Mouse (Mus musculus) liver, embryonic 15.5 days (tissue): ENCODE measurements around the gene Hist1h4n. TPM values are rescaled to one million over a fixed set of nuclear protein-coding genes. Genes with fewer than 3 reads are reported as not detected.
A peak's percentile ranks its signal among the peaks of the same experiment; 100 is the strongest.
"Not testable (repeated sequence)": the region's sequence is repeated elsewhere in the genome, so short reads cannot be mapped to it uniquely, and the experiment has no call there.

ENCODE experiments used
- ATAC-seq: fragments of 200-750 bp; cut with Nextera tagmentation; 2 replicates; pipeline ENCODE4 v1.8.0; 2017; ENCODE audit warnings: moderate number of reproducible peaks, mild to moderate bottlenecking, moderate library complexity; ENCODE audit not compliant: insufficient read depth
- H3K27ac ChIP-seq: fragments of 300-500 bp; sonication (generic); replicated peaks from 2 replicates; pipeline ENCODE4 v1.5.1; 2015; ENCODE audit warnings: mild to moderate bottlenecking, inconsistent platforms
- H3K27me3 ChIP-seq: fragments of 300-500 bp; sonication (generic); 2 replicates; pipeline ENCODE4 v1.6.1; 2015; ENCODE audit warnings: mild to moderate bottlenecking, inconsistent platforms
- H3K36me3 ChIP-seq: fragments of 300-500 bp; sonication (generic); replicated peaks from 2 replicates; pipeline ENCODE4 v1.6.1; 2015; ENCODE audit warnings: moderate library complexity, mild to moderate bottlenecking, inconsistent platforms
- H3K4me1 ChIP-seq: fragments of 300-500 bp; sonication (generic); replicated peaks from 2 replicates; pipeline ENCODE4 v1.6.1; 2015; ENCODE audit warnings: inconsistent platforms
- H3K4me2 ChIP-seq: fragments of 300-500 bp; sonication (generic); 2 replicates; pipeline ENCODE4 v1.6.1; 2015; ENCODE audit warnings: moderate library complexity, mild to moderate bottlenecking, inconsistent platforms
- H3K4me3 ChIP-seq: fragments of 300-500 bp; sonication (generic); replicated peaks from 2 replicates; pipeline ENCODE4 v1.5.1; 2015; ENCODE audit warnings: mild to moderate bottlenecking, inconsistent platforms
- H3K9ac ChIP-seq: fragments of 300-500 bp; sonication (generic); 2 replicates; pipeline ENCODE4 v1.6.1; 2015; ENCODE audit warnings: moderate library complexity, mild to moderate bottlenecking, inconsistent platforms
- H3K9me3 ChIP-seq: fragments of 300-500 bp; sonication (generic); replicated peaks from 2 replicates; pipeline ENCODE4 v1.6.1; 2016; ENCODE audit warnings: inconsistent platforms
- WGBS: fragments of 180-500 bp; shearing (Covaris S2); methylation state at CpG from one replicate; pipeline ENCODE4 v1.1.7; 2015; ENCODE audit warnings: mixed read lengths; ENCODE audit not compliant: insufficient replicate concordance; 5-methylcytosine and 5-hydroxymethylcytosine counted together
- polyA plus RNA-seq: library from polyadenylated mRNA; unstranded; fragments of >200 nt; fragmentation: Nextera tagmentation; extraction: Ambion mirVana; gene quantifications from 2 replicates; pipeline ENCODE4 v1.2.1, GENCODE M21; 2015

Gene Hist1h4n
- polyA plus RNA-seq, 1 experiment from 2014 or later = 33.7 TPM

DNA sequence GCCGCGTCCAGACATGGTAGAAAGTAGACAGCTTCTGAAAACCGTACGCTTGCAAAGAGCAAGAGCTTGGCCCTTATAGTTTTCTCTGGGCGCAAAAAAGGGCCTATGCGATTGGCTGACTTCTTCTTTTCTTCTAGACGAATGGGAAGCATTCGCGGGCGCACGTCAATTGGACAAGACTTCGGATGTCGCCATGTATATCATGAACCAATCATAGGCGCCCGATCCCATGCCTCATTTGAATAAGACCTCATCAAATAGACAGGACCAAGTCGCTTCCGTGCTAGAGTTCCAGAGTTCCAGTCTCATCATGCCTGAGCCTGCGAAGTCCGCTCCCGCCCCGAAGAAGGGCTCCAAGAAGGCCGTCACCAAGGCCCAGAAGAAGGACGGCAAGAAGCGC, 1.5 kb upstream of the Hist1h4n start, which contains the start of the genes Hist1h2ap and Hist1h2br:
TSS of gene Hist1h2ap (minus strand) at position 47 of the 400 bp plus-strand sequence.
TSS of gene Hist1h2br (plus strand) at position 283 of the 400 bp plus-strand sequence.
- H3K27ac ChIP-seq, H3K9ac ChIP-seq, H3K36me3 ChIP-seq, H3K4me2 ChIP-seq, H3K27me3 ChIP-seq, H3K4me3 ChIP-seq, H3K9me3 ChIP-seq: not testable (repeated sequence)
- peak; percentile 84 for ATAC-seq
- no CpG with 5 or more reads among the region's 24 CpGs for WGBS
- H3K4me1 ChIP-seq = peaks cover 15% of the 10 kb centered on the region

DNA sequence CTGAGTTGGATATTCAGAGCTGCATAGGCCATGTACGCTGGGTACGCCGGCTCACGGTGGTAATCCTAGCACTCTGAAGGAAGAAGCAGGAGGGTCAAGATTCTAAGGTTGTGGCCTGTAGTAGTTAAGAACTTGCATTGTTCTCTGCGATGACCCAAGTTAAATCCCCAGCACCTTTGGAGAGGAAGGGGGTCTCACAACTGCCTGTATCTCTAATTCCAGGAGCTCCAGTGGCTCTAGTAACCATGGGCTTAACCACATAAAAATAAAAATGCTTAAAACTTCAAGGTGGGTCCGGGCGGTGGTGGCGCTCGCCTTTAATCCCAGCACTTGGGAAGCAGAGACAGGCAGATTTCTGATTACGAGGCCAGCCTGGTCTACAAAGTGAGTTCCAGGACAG, 1.7 kb downstream of the Hist1h4n start:
- Histone ChIP-seq H3K9me3 (no peaks in the 10 kb centered on the region), H3K9ac (peak overlapping the region; percentile 54), H3K4me3 (peak overlapping the region; percentile 42), H3K4me2 (peak overlapping the region; percentile 58), H3K27me3 (no peaks in the 10 kb centered on the region), H3K36me3 (peaks cover 8% of the 10 kb centered on the region; the same call in 1 of the 2 replicates), H3K27ac (peak overlapping the region; percentile 84), H3K4me1 (peaks cover 15% of the 10 kb centered on the region)
- no peak for ATAC-seq
- 78% methylated on average over 10 of the region's 10 CpGs for WGBS

DNA sequence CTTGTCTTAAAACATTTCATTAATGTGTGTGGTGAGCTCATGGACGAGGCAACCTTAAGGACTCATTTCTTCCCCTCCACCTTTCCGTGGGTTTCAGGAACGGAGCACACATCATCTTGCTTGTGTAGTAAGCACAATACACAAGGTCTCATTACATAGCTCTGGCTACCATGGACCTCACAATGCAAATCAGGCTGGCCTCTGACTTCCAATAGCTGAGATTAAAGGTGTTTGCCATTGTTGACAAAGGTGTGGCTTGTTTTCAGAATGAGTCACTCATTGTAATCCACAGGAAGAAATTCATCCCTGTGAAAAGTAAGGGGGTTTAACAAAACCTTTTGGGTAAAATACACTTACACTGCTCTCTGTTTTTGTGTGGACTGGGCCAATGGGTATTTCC, 3.5 kb downstream of the Hist1h4n start:
- Histone ChIP-seq H3K4me2 (no peak overlapping the region), H3K27me3 (no peaks in the 10 kb centered on the region), H3K27ac (peak overlapping the region; percentile 84; the same call in 1 of the 2 replicates), H3K4me1 (peaks cover 15% of the 10 kb centered on the region), H3K9ac (no peak overlapping the region), H3K36me3 (peaks cover 8% of the 10 kb centered on the region; the same call in 1 of the 2 replicates), H3K4me3 (no peak overlapping the region), H3K9me3 (no peaks in the 10 kb centered on the region)
- no peak for ATAC-seq
- WGBS = 82% methylated on average over 3 of the region's 3 CpGs

DNA sequence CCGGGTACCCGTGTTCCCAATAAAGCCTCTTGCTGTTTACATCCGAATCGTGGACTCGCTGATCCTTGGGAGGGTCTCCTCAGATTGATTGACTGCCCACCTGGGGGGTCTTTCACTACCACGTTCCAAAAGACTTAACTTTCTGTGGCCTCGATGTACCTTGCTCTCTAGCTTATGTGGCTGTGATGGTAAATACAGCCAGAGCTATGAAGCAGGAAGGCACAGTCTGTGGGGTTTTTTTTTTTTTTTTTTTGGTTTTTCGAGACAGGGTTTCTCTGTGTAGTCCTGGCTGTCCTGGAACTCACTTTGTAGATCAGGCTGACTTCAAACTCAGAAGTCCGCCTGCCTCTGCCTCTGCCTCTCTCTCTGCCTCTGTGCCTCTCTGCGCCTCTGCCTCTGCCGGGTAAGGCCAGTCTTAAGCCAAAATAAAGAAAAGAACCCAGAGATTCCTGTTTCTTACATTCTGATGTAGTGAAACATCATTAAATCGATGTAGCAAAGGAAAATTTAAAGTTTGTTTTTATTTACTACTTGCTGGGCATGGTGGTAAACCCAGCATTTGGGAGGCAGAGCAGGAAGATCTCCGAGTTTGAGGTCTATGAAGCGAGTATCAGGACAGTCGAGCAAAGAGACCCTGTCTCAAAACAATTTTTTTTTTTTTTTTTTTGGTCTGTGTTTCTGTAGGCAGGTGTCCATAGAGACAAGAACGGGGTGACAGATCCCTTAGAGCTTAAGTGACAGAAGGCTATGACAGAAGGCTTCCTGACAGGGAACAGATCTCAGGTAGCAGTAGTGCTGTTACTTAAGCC, 11.7 kb downstream of the Hist1h4n start:
- H3K9me3 ChIP-seq, H3K27ac ChIP-seq, H3K4me3 ChIP-seq, H3K36me3 ChIP-seq, H3K4me2 ChIP-seq, ATAC-seq, H3K9ac ChIP-seq, H3K27me3 ChIP-seq, H3K4me1 ChIP-seq: not testable (repeated sequence)
- 72% methylated on average over 7 of the region's 16 CpGs for WGBS

GRCm38 (mm10) chr13:21812092-21812491, 19.9 kb downstream of the Hist1h4n start:
- Histone ChIP-seq H3K4me3 (peak overlapping the region; percentile 36), H3K4me2 (peak overlapping the region; percentile 50), H3K27ac (peak overlapping the region; percentile 88), H3K9ac (peak overlapping the region; percentile 27; the same call in 1 of the 2 replicates)
- 0% methylated on average over 14 of the region's 14 CpGs for WGBS
- not testable (repeated sequence) for H3K9me3 ChIP-seq, H3K27me3 ChIP-seq, H3K36me3 ChIP-seq, H3K4me1 ChIP-seq
- peak; percentile 48 for ATAC-seq

GRCm38 (mm10) chr13:21811539-21811938, 20.5 kb downstream of the Hist1h4n start, which contains the start of gene Hist1h4m:
TSS of gene Hist1h4m (plus strand) at chr13:21811746.
- Histone ChIP-seq H3K9ac (peak within 1 kb of the TSS; percentile 27; the same call in 1 of the 2 replicates), H3K27ac (peak within 1 kb of the TSS; percentile 88), H3K4me3 (peak within 1 kb of the TSS; percentile 36), H3K4me2 (peak within 1 kb of the TSS; percentile 50)
- peak; percentile 12 for ATAC-seq
- not testable (repeated sequence) for H3K27me3 ChIP-seq, H3K9me3 ChIP-seq, H3K4me1 ChIP-seq, H3K36me3 ChIP-seq
- no CpG with 5 or more reads among the region's 24 CpGs for WGBS

DNA sequence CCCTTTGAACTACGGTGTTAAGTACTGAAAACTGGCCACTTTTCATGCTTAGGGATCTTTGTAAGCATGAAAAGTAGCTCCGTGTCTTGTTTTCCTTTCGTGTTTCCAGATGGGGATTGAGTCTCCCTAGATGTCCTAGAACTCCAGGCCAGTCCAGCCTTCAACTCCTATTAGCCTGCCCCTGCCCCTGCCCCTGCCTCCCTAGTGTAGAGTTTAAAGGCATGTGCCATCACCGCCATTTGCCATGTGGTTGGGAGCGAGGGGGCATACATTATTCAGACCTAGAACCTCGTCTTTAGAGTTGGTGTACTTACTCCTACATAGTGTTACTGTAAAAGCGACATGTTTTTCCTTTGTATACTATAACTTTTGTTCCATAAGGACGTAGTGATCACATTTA, 20.9 kb downstream of the Hist1h4n start:
- not testable (repeated sequence) for H3K36me3 ChIP-seq, H3K4me3 ChIP-seq, H3K9ac ChIP-seq, H3K27ac ChIP-seq, H3K9me3 ChIP-seq, H3K4me1 ChIP-seq, H3K4me2 ChIP-seq, H3K27me3 ChIP-seq
- WGBS = no CpG with 5 or more reads among the region's 8 CpGs
- 0 out of 2 replicates have a peak, but pooled peaks have one; percentile 2 for ATAC-seq

DNA sequence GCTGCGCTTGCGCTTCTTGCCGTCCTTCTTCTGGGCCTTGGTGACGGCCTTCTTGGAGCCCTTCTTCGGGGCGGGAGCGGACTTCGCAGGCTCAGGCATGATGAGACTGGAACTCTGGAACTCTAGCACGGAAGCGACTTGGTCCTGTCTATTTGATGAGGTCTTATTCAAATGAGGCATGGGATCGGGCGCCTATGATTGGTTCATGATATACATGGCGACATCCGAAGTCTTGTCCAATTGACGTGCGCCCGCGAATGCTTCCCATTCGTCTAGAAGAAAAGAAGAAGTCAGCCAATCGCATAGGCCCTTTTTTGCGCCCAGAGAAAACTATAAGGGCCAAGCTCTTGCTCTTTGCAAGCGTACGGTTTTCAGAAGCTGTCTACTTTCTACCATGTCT, 21.9 kb downstream of the Hist1h4n start, which contains the start of the genes Hist1h2bq and Hist1h2ao:
TSS of gene Hist1h2bq (minus strand) at position 125 of the 400 bp plus-strand sequence.
TSS of gene Hist1h2ao (plus strand) at position 393 of the 400 bp plus-strand sequence.
- not testable (repeated sequence) for H3K36me3 ChIP-seq, H3K4me1 ChIP-seq, H3K4me2 ChIP-seq, H3K9ac ChIP-seq, H3K9me3 ChIP-seq, H3K27me3 ChIP-seq, H3K27ac ChIP-seq, H3K4me3 ChIP-seq
- peak; percentile 87 for ATAC-seq
- WGBS = no CpG with 5 or more reads among the region's 23 CpGs

GRCm38 (mm10) chr13:21803058-21803457, 28.9 kb downstream of the Hist1h4n start:
- WGBS = no CpG with 5 or more reads among the region's 4 CpGs
- H3K9me3 ChIP-seq, H3K9ac ChIP-seq, H3K4me2 ChIP-seq, H3K4me3 ChIP-seq, H3K27ac ChIP-seq, H3K27me3 ChIP-seq, H3K4me1 ChIP-seq, H3K36me3 ChIP-seq: not testable (repeated sequence)
- peak; percentile 53 for ATAC-seq

GRCm38 (mm10) chr13:21797163-21797562, 34.8 kb downstream of the Hist1h4n start:
- not testable (repeated sequence) for H3K27me3 ChIP-seq, H3K36me3 ChIP-seq, H3K9me3 ChIP-seq, H3K9ac ChIP-seq, H3K4me2 ChIP-seq, H3K4me3 ChIP-seq, H3K4me1 ChIP-seq, H3K27ac ChIP-seq
- ATAC-seq = peak; percentile 58; the same call in 1 of the 2 replicates

DNA sequence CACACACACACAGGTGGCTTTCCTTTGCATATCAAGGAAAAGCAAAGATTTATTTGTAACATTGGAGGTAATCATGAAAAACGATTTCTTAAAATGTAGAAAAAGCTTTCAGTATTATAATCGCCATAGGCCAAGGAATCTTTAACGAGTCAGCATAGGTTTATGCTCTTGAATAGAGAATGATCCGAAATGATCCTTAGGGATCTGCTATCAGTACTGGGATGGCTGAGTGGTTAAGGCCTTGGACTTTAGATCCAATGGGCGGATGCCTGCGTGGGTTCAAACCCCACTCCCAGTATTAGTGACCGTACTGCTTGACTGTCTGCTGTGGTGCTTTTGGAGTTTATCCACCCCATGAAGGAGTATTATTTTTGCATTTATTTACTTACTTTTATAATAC, 36.4 kb downstream of the Hist1h4n start:
- Histone ChIP-seq H3K4me1 (peaks cover 5% of the 10 kb centered on the region), H3K4me2 (no peak overlapping the region), H3K27ac (no peak overlapping the region), H3K27me3 (no peaks in the 10 kb centered on the region), H3K9ac (no peak overlapping the region), H3K4me3 (no peak overlapping the region), H3K36me3 (no peaks in the 10 kb centered on the region), H3K9me3 (no peaks in the 10 kb centered on the region)
- 78% methylated on average over 7 of the region's 7 CpGs for WGBS
- ATAC-seq = no peak
